Mouse (Mus musculus): ENCODE results near the gene Nek5. TPM values are rescaled to one million over a fixed set of nuclear protein-coding genes. Genes with fewer than 3 reads are reported as not detected.

Gene Nek5
- polyA plus RNA-seq (2012; ENCODE audit: low replicate concordance), result not detected in 2 replicates

GRCm38 (mm10) chr8:22124220-22125152 lies at the start of gene Nek5:
Gene Nek5 (minus strand): TSS chr8:22125053.

GRCm38 (mm10) chr8:22166080-22166603 lies 41.3 kb upstream of the Nek5 start, which contains the start of gene Nek3:
Gene Nek3 (minus strand): TSS chr8:22166435.

GRCm38 (mm10) chr8:22060446-22060889 lies 64.4 kb downstream of the Nek5 start, which contains the start of gene Alg11:
Gene Alg11 (plus strand): TSS chr8:22060721.

GRCm38 (mm10) chr8:22059821-22060445 lies 64.9 kb downstream of the Nek5 start, which contains the start of gene Atp7b:
Gene Atp7b (minus strand): TSS chr8:22060305.

Other genes with a start within 250 kb of the Nek5 start
- gene Defb9, start 239.6 kb downstream of the Nek5 start, polyA plus RNA-seq (2012; ENCODE audit: low replicate concordance), result not detected in 2 replicates
- gene Defb11, start 218.6 kb downstream of the Nek5 start, polyA plus RNA-seq (2012; ENCODE audit: low replicate concordance), result not detected in 2 replicates
- gene Defb15, start 192.3 kb downstream of the Nek5 start, polyA plus RNA-seq (2012; ENCODE audit: low replicate concordance), result not detected in 2 replicates
- gene Defb35, start 186.7 kb downstream of the Nek5 start, polyA plus RNA-seq (2012; ENCODE audit: low replicate concordance), result not detected in 2 replicates
- not detected in 2 replicates for gene Defb13, start 178.3 kb downstream of the Nek5 start, polyA plus RNA-seq (2012; ENCODE audit: low replicate concordance)
- gene Fam90a1a, start 166.3 kb downstream of the Nek5 start, polyA plus RNA-seq (2012; ENCODE audit: low replicate concordance), result not detected in 2 replicates
- not detected in 2 replicates for gene Ccdc70, start 155.3 kb downstream of the Nek5 start, polyA plus RNA-seq (2012; ENCODE audit: low replicate concordance)
- gene Atp7b, start 64.7 kb downstream of the Nek5 start, polyA plus RNA-seq (2012; ENCODE audit: low replicate concordance), result 27.6 and 40.3 TPM in 2 replicates
- gene Alg11, start 64.3 kb downstream of the Nek5 start, polyA plus RNA-seq (2012; ENCODE audit: low replicate concordance), result 0.28 and 1.3 TPM in 2 replicates
- 1.0 and 2.4 TPM in 2 replicates for gene Nek3, start 41.4 kb upstream of the Nek5 start, polyA plus RNA-seq (2012; ENCODE audit: low replicate concordance)
- gene Ckap2, start 60.8 kb upstream of the Nek5 start, polyA plus RNA-seq (2012; ENCODE audit: low replicate concordance), result 6.8 and 7.4 TPM in 2 replicates
- 3.2 and 4.8 TPM in 2 replicates for gene Vps36, start 67.8 kb upstream of the Nek5 start, polyA plus RNA-seq (2012; ENCODE audit: low replicate concordance)
- 0.20 and 0.23 TPM in 2 replicates for gene Thsd1, start 102.3 kb upstream of the Nek5 start, polyA plus RNA-seq (2012; ENCODE audit: low replicate concordance)
- not detected in 2 replicates for gene Tpte, start 158.4 kb upstream of the Nek5 start, polyA plus RNA-seq (2012; ENCODE audit: low replicate concordance)